Mouse (Mus musculus): ENCODE measurements around the gene Mbtps1.
A peak's percentile ranks its signal among the peaks of the same experiment; 100 is the strongest.

Mbtps1 gene

DNA sequence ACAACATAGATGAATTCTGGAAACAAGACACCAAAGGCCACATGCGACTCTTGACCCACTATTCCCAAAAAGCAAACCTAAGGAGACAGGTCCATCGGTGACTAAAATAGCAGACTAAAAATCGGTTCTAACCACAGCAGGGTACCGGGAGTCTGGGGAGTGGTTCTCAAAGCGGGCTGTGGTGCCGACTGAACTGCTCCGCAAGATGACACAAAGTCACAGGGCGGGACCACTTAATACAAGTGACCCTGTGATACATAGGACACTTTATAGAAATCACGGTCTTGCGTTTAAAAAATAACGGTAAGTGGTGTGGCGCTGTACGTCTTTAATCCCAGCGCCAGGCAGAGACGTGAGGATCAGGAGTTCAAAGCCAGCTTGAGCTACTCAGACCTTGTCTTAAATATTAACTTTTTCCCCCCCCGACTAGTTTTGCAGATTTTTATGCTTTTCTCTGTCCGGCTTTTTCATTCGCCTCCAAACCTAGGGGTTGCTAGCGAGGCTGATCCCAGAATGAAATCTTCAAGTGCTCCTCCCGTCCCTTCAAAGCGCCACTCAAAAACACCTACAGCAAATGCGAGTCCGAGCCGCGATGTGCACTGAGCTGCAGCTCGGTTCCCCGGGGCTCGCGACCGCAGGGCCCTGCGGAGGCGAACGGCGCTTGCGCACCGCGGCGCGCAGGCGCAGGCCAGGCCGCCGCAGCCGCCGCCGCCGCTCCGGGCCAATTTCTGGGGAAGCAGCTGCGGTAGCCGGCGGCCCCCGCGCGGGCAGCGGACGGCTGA lies 523 bp downstream of the Mbtps1 start:
- DNase-seq (ENCODE audit: low read depth, low spot score): peak; percentile 93

- no peak for DNase-seq (ENCODE audit: low read depth, low spot score)
Measured at GRCm38 (mm10) chr8:119557132-119557531, 1.4 kb downstream of the Mbtps1 start.

GRCm38 (mm10) chr8:119555861-119556260 lies 2.7 kb downstream of the Mbtps1 start:
- DNase-seq (ENCODE audit: low read depth, low spot score): no peak

- no peak for DNase-seq (ENCODE audit: low read depth, low spot score)
Measured at GRCm38 (mm10) chr8:119552967-119553366, 5.6 kb downstream of the Mbtps1 start.

DNA sequence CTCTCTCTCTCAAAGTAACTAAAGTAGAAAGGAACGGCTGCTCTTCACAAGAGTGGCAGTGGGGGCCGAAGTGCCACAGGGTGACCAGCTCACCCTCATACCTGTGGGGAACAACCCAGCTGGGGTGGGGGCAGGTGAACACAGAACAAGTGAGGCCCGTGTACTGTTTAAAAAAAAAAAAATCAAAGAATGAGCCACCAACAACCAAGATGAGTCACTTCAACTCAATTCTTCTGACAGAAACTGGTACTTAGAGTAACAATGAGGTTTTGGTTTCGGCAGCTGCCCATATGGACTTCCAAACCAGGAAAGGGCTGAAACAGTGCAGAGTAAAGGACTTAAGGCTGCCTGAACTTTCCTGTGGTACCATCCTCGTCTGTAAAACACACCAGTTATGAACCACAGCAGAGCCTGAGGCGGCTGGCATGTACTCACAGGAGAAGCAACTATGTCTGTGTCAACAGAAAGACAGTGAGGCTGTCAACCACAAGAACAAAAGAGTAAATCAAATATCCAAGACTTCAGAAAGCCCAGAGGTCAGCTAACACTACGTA lies 9.9 kb downstream of the Mbtps1 start:
- peak; percentile 19 for DNase-seq (ENCODE audit: low read depth, low spot score)

- DNase-seq (ENCODE audit: low read depth, low spot score): peak; percentile 61
Measured at GRCm38 (mm10) chr8:119547019-119547691, 11.4 kb downstream of the Mbtps1 start.

DNA sequence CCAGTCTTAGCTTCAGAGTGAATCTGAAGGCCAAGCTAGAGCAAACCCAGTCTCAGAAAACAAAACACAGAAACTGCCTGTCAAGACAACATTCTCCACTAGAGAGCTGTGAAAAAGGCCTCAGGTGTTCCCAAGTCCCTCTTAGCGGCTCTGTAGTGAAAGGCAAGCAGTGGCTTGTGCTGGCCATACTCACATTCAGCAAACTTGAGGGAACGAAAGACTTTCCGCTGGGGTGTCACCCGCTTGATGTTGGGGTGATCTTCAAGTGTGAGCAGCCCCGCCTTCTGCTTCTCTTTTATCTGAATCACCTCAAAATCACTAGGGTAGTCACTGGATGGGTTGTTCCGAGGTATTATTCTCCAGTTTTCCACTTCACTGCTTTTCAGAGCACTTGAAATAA lies 12.7 kb downstream of the Mbtps1 start:
- peak; percentile 45 for DNase-seq (ENCODE audit: low read depth, low spot score)

- peak; percentile 55 for DNase-seq (ENCODE audit: low read depth, low spot score)
Measured at GRCm38 (mm10) chr8:119545180-119545579, 13.4 kb downstream of the Mbtps1 start.

DNA sequence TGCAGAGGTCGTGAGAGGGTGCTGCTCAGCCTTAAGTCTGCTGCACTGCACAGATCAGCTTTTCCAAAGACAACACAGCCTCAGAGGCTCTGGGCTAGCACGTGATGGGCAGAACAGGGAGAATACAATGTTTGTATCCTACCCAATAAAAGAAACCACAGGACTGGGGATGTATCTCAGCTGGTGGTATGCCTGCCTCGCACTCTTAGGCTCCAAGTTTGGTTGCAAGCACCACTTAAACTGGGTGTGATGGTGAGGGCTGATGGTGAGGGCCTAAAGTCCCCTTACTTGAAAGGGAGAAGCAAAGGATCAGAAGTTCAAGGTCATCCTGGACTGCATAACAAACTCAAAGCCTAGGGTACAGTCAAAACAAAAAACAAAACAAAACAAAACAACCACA lies 13.9 kb downstream of the Mbtps1 start:
- no peak for DNase-seq (ENCODE audit: low read depth, low spot score)

DNA sequence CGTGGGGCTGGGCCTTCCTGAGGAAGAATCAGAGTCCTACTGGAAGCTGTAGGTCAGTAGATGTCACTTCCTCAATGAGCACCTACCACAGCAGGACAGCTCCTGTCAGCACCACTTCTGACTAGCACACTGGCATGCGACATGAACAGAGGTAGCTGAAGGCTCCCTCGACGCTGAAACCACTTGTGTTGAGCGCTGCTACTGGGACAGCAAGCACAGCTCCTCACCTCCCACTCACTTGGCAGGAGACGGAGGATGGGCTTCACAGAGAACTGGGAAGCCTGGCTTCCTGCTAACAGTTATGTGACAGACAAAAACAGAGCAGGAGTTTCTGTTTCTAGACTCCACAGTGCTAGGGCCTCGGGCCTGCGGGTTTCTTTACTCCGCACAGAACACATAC lies 26.6 kb downstream of the Mbtps1 start:
- no peak for DNase-seq (ENCODE audit: low read depth, low spot score)

DNA sequence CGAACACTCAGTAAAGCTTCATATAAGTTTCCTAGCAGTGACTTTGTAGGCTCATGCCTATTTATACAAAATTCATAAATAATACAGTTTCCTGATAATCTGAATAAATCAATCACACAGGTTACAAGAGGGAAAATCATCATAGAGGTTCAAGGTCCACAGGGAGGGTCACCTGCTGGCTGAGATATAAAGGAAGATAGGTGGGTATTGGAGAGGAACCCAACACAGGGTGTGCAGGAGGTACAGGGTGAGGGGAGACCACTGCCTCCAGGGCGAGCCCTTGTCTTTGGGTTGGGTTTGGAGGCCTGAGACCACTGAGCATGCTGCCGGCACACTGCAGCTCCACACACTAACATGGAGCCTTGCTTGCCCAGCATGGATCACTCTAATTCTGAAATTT lies 27.1 kb downstream of the Mbtps1 start:
- no peak for DNase-seq (ENCODE audit: low read depth, low spot score)

DNA sequence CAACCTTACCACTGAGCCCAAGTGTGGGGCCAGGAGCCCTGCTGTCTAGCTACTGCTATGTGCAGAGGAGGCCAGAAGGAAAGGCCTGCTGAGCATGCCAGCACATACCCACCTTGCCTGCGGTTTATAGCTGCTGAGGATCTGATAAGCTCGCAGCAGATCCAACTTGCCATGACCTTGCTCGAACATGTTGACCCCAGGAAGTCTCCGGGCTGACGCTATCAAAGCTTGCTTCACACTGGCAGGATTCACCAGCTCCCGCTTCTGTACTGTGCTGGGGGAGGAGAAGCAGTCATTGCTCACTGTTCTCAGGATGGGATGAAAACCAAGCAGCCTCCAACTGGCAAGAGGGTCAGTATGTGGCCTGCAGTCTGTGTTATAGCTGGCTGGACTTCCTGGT lies 27.6 kb downstream of the Mbtps1 start:
- DNase-seq (ENCODE audit: low read depth, low spot score): no peak

- no peak for DNase-seq (ENCODE audit: low read depth, low spot score)
Measured at GRCm38 (mm10) chr8:119528762-119529161, 29.8 kb downstream of the Mbtps1 start.

GRCm38 (mm10) chr8:119520102-119520501 lies 38.4 kb downstream of the Mbtps1 start:
- peak; percentile 38 for DNase-seq (ENCODE audit: low read depth, low spot score)

- DNase-seq (ENCODE audit: low read depth, low spot score): no peak
Measured at GRCm38 (mm10) chr8:119516674-119517073, 41.9 kb downstream of the Mbtps1 start.

GRCm38 (mm10) chr8:119515767-119516166 lies 42.8 kb downstream of the Mbtps1 start:
- DNase-seq (ENCODE audit: low read depth, low spot score): no peak

GRCm38 (mm10) chr8:119514940-119515339 lies 43.6 kb downstream of the Mbtps1 start:
- no peak for DNase-seq (ENCODE audit: low read depth, low spot score)

DNA sequence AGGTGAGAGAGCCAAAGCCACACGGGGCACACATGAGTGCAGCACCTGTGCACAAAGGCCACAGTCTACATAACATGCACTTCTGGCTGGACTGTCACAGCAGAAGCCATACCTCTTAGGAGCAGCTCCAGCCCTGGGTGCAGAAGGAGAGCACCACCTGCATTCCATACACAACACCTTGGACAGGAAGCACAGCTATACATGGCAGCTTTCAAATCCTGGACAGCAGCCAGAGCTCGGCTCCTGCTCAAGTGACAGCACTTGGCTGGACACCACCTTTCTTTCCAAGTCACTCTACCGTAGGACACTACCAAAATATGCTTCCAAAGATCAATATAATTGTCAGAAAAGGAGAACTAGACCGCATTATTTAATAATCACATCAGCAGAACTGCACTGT lies 45.1 kb downstream of the Mbtps1 start:
- DNase-seq (ENCODE audit: low read depth, low spot score): no peak

DNA sequence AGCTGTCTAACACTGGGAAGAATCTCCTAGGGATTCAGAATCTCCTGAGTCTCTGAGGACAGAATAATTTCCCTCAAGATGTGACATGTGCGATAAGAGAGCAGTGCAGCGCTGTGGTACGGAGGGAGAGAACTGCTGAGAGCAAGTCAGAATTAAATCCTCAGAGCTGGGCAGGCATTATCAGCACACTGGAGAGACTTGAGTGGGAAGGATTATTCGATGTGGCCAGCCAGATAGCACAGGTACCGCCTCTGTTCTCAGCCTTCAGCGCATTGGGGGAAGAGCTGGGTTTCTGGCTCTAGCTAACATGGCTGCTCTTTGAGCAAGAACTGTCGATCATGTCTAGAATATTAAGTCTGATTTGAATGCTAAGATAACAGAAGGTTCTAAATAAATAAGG lies 46.8 kb downstream of the Mbtps1 start:
- no peak for DNase-seq (ENCODE audit: low read depth, low spot score)

GRCm38 (mm10) chr8:119510471-119510870 lies 48.1 kb downstream of the Mbtps1 start:
- DNase-seq (ENCODE audit: low read depth, low spot score): no peak

GRCm38 (mm10) chr8:119506106-119506505 lies 52.4 kb downstream of the Mbtps1 start:
- no peak for DNase-seq (ENCODE audit: low read depth, low spot score)

- DNase-seq (ENCODE audit: low read depth, low spot score): no peak
Measured at GRCm38 (mm10) chr8:119505488-119505887, 53.0 kb downstream of the Mbtps1 start.

DNA sequence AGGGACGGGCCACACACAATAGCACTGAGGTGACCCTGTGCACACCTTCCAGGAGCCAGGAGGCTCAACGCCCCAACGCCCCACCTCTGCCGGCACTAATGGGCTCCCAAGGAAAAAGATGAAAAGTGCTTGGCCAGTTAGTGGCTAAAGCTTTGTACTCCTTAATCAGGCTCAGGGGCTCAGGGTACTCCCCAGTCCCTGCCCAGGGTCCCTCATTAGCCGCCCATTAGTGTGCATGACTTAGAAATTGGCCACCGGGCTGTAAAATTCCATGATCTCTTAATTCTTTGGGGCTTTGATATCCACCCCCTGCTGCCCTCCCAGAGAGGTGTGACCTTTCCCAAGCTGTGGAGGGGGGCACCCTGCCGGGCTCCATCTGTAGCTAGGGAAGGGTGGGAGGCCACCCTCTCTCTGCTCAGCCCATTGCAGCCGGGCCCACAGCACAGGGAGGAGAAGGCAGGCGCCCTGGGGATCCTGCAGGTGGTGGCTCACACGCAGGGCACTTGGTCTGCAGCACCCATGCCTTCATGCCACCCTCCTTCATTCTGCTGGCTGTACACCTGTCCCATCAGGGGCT lies 55.3 kb downstream of the Mbtps1 start:
- DNase-seq (ENCODE audit: low read depth, low spot score): no peak
